Comparison of ENCODE assay signal across 8 mouse cellular contexts in genomic region chr11:55022508-55022907, GRCm38 (mm10). TPM values are rescaled to one million over a fixed set of nuclear protein-coding genes. Genes with fewer than 3 reads are reported as not detected.
DNase-seq lines count a peak whose midpoint lies in the region; ATAC-seq lines count a peak whose summit lies in the region.

No protein-coding gene starts in this region.

- H3K4me1 ChIP-seq in heart, embryonic 13.5 days: peaks cover 98% of the 10 kb centered on the region
- peaks cover 60% of the 10 kb centered on the region for H3K4me1 ChIP-seq in embryonic facial prominence, embryonic 10.5 days
- peaks cover 53% of the 10 kb centered on the region for H3K4me1 ChIP-seq in hindbrain, embryonic 15.5 days (replicated peaks)
- peaks cover 24% of the 10 kb centered on the region for H3K4me1 ChIP-seq in midbrain, embryonic 14.5 days (ENCODE audit: control insufficient read depth, insufficient read depth, low read length)

- H3K9me3 ChIP-seq in heart, embryonic 13.5 days: no peaks in the 10 kb centered on the region
- H3K9me3 ChIP-seq in embryonic facial prominence, embryonic 10.5 days: no peaks in the 10 kb centered on the region
- H3K9me3 ChIP-seq in hindbrain, embryonic 15.5 days: no peaks in the 10 kb centered on the region
- H3K9me3 ChIP-seq in midbrain, embryonic 14.5 days (ENCODE audit: control insufficient read depth, low read length): no peaks in the 10 kb centered on the region

- intact Hi-C loops in heart, postnatal 25 days (cut with DNase I): no loop called here

- 51% methylated on average over 5 of the region's 5 CpGs for WGBS in heart, embryonic 13.5 days
- WGBS in embryonic facial prominence, embryonic 10.5 days: 72% methylated on average over 5 of the region's 5 CpGs
- WGBS in hindbrain, embryonic 15.5 days: 63% methylated on average over 5 of the region's 5 CpGs
- 62% methylated on average over 5 of the region's 5 CpGs for WGBS in midbrain, embryonic 14.5 days

- peaks cover 65% of the 10 kb centered on the region for H3K36me3 ChIP-seq in heart, embryonic 13.5 days
- H3K36me3 ChIP-seq in embryonic facial prominence, embryonic 10.5 days (replicated peaks): peaks cover 4% of the 10 kb centered on the region; the same call in 1 of the 2 replicates
- H3K36me3 ChIP-seq in hindbrain, embryonic 15.5 days: no peaks in the 10 kb centered on the region
- H3K36me3 ChIP-seq in midbrain, embryonic 14.5 days (ENCODE audit: control insufficient read depth, insufficient read depth, low read length): no peaks in the 10 kb centered on the region

- H3K4me3 ChIP-seq in heart, embryonic 13.5 days: peak overlapping the region; percentile 18; the same call in 1 of the 2 replicates
- peak overlapping the region; percentile 44 for H3K4me3 ChIP-seq in embryonic facial prominence, embryonic 10.5 days
- H3K4me3 ChIP-seq in hindbrain, embryonic 15.5 days: no peak overlapping the region
- H3K4me3 ChIP-seq in midbrain, embryonic 14.5 days (replicated peaks; ENCODE audit: low read depth, low read length): no peak overlapping the region

- ATAC-seq in heart, embryonic 13.5 days (ENCODE audit: extremely low read depth, insufficient number of reproducible peaks, low FRiP score, low TSS enrichment): no peak
- no peak; the same call in 1 of the 2 replicates for ATAC-seq in hindbrain, embryonic 15.5 days (ENCODE audit: low FRiP score, low read depth)
- no peak for ATAC-seq in midbrain, embryonic 14.5 days (ENCODE audit: low FRiP score, low TSS enrichment)

- peak overlapping the region; percentile 68 for H3K9ac ChIP-seq in heart, embryonic 13.5 days
- no peak overlapping the region for H3K9ac ChIP-seq in hindbrain, embryonic 15.5 days
- H3K9ac ChIP-seq in midbrain, embryonic 14.5 days (replicated peaks; ENCODE audit: low read length): no peak overlapping the region

- peak overlapping the region; percentile 98 for H3K27ac ChIP-seq in heart, embryonic 13.5 days (replicated peaks)
- H3K27ac ChIP-seq in embryonic facial prominence, embryonic 10.5 days (replicated peaks): peak overlapping the region; percentile 92
- H3K27ac ChIP-seq in hindbrain, embryonic 15.5 days (replicated peaks): peak overlapping the region; percentile 87
- peak overlapping the region; percentile 84 for H3K27ac ChIP-seq in midbrain, embryonic 14.5 days (replicated peaks; ENCODE audit: low read depth, low read length)

- peak overlapping the region; percentile 56 for H3K4me2 ChIP-seq in heart, embryonic 13.5 days
- peak overlapping the region; percentile 20 for H3K4me2 ChIP-seq in hindbrain, embryonic 15.5 days
- H3K4me2 ChIP-seq in midbrain, embryonic 14.5 days (ENCODE audit: low read length): no peak overlapping the region

- no peaks in the 10 kb centered on the region for H3K27me3 ChIP-seq in heart, embryonic 13.5 days (replicated peaks)
- H3K27me3 ChIP-seq in embryonic facial prominence, embryonic 10.5 days (replicated peaks; ENCODE audit: low read depth, poor library complexity, severe bottlenecking): no peaks in the 10 kb centered on the region
- H3K27me3 ChIP-seq in hindbrain, embryonic 15.5 days: no peaks in the 10 kb centered on the region
- no peaks in the 10 kb centered on the region for H3K27me3 ChIP-seq in midbrain, embryonic 14.5 days (ENCODE audit: control insufficient read depth, insufficient read depth, low read length)

- no peak for DNase-seq in heart, postnatal 25 days (ENCODE audit: low spot score)
- no peak for DNase-seq in embryonic facial prominence, embryonic 10.5 days (ENCODE audit: low spot score)
- DNase-seq in midbrain, embryonic 14.5 days: peak; percentile 14
- no peak for DNase-seq in layer of hippocampus, adult 8-10 months (ENCODE audit: low spot score in 2 of 2)
- no peak for DNase-seq in cerebellum, postnatal 25 days
- no peak for DNase-seq in right cerebral cortex, postnatal 14 days

RNA-seq across cellular contexts. Expression of gene Anxa6, which starts 10.7 kb away (rescaled TPM):
- 315 and 354 TPM in 2 replicates for polyA plus RNA-seq in heart, embryonic 13.5 days (2015; fragmentation: Nextera tagmentation; extraction: Ambion mirVana)
- 100 to 1,000 TPM; 240 to 246 TPM for total RNA-seq in heart, postnatal 25 days (2021)
- polyA plus RNA-seq in embryonic facial prominence, embryonic 10.5 days (2016; fragmentation: Nextera tagmentation; extraction: Ambion mirVana): 56.5 and 66.7 TPM in 2 replicates
- polyA plus RNA-seq in hindbrain, embryonic 15.5 days (2015; fragmentation: Nextera tagmentation; extraction: Ambion mirVana): 58.4 and 67.8 TPM in 2 replicates
- polyA plus RNA-seq in midbrain, embryonic 14.5 days (2014; fragmentation: Nextera tagmentation; extraction: Ambion mirVana): 14.3 and 38.3 TPM in 2 replicates
- 10 to 100 TPM; 85.6 to 95.3 (median 89.4) TPM for total RNA-seq in layer of hippocampus, adult 8-10 months (2022)

RNA-seq across cellular contexts. Expression of gene Ccdc69, which starts 55.4 kb away (rescaled TPM):
- 18.8 and 20.8 TPM in 2 replicates for polyA plus RNA-seq in heart, embryonic 13.5 days (2015; fragmentation: Nextera tagmentation; extraction: Ambion mirVana)
- total RNA-seq in heart, postnatal 25 days (2021): 10 to 100 TPM; 11.4 to 13.4 TPM
- polyA plus RNA-seq in embryonic facial prominence, embryonic 10.5 days (2016; fragmentation: Nextera tagmentation; extraction: Ambion mirVana): 0.47 and 0.49 TPM in 2 replicates
- 0.45 and 0.49 TPM in 2 replicates for polyA plus RNA-seq in hindbrain, embryonic 15.5 days (2015; fragmentation: Nextera tagmentation; extraction: Ambion mirVana)
- 0.14 and 0.26 TPM in 2 replicates for polyA plus RNA-seq in midbrain, embryonic 14.5 days (2014; fragmentation: Nextera tagmentation; extraction: Ambion mirVana)
- total RNA-seq in layer of hippocampus, adult 8-10 months (2022): 1 to 10 TPM in 1 of 4 experiments, under 1 TPM in 3; 0.32 to 1.1 (median 0.75) TPM

RNA-seq across cellular contexts. Expression of gene Tnip1, which starts 59.8 kb away (rescaled TPM):
- 18.6 and 21.2 TPM in 2 replicates for polyA plus RNA-seq in heart, embryonic 13.5 days (2015; fragmentation: Nextera tagmentation; extraction: Ambion mirVana)
- total RNA-seq in heart, postnatal 25 days (2021): 10 to 100 TPM; 27.1 to 29.8 TPM
- polyA plus RNA-seq in embryonic facial prominence, embryonic 10.5 days (2016; fragmentation: Nextera tagmentation; extraction: Ambion mirVana): 11.7 and 11.9 TPM in 2 replicates
- polyA plus RNA-seq in hindbrain, embryonic 15.5 days (2015; fragmentation: Nextera tagmentation; extraction: Ambion mirVana): 16.3 and 18.6 TPM in 2 replicates
- polyA plus RNA-seq in midbrain, embryonic 14.5 days (2014; fragmentation: Nextera tagmentation; extraction: Ambion mirVana): 15.1 and 15.5 TPM in 2 replicates
- 10 to 100 TPM; 31.4 to 34.3 (median 33.9) TPM for total RNA-seq in layer of hippocampus, adult 8-10 months (2022)

Comparison
In these comparisons a context has a peak if more than half of its experiments do, and no peak if none do; other contexts are left out.
1. H3K4me3 ChIP-seq: peak in heart, embryonic 13.5 days (single experiment) and embryonic facial prominence, embryonic 10.5 days (single experiment); none in hindbrain, embryonic 15.5 days (single experiment) and midbrain, embryonic 14.5 days (single experiment).
2. RNA of gene Ccdc69, which starts 55.4 kb away (polyA plus RNA-seq): 18.8 to 20.8 TPM in heart, embryonic 13.5 days; 0.45 to 0.49 TPM in hindbrain, embryonic 15.5 days, 0.47 to 0.49 TPM in embryonic facial prominence, embryonic 10.5 days and 0.14 to 0.26 TPM in midbrain, embryonic 14.5 days; every median in the first group is over 10 times any median in the second.
3. Peak in every context shown above with its lines, with median percentiles within 50 percentile points of each other: H3K27ac ChIP-seq.